Mouse (Mus musculus) forebrain, embryonic 11.5 days (tissue): ENCODE results near the gene Olfr1251. TPM values are rescaled to one million over a fixed set of nuclear protein-coding genes. Genes with fewer than 3 reads are reported as not detected.
"Not testable (repeated sequence)": the region's sequence is repeated elsewhere in the genome, so short reads cannot be mapped to it uniquely, and the experiment has no call there.

Experiments
- ATAC-seq: fragments of 200-750 bp; cut with Nextera tagmentation; replicated peaks from 2 replicates; pipeline ENCODE4 v1.8.0; 2017; ENCODE audit warnings: moderate TSS enrichment; ENCODE audit not compliant: low FRiP score
- DNase-seq: peaks from one replicate; pipeline ENCODE4 v3.0.0-alpha.2; 2017; ENCODE audit warnings: low spot score
- H3K27ac ChIP-seq: fragments of 300-500 bp; sonication (generic); 2 replicates; pipeline ENCODE4 v1.5.1; 2014; ENCODE audit warnings: low read depth, low read length
- H3K27me3 ChIP-seq: fragments of 300-500 bp; sonication (generic); 2 replicates; pipeline ENCODE4 v1.6.1; 2014; ENCODE audit warnings: mild to moderate bottlenecking, low read length, mixed read lengths; ENCODE audit not compliant: control insufficient read depth, insufficient read depth
- H3K36me3 ChIP-seq: fragments of 300-500 bp; sonication (generic); 2 replicates; pipeline ENCODE4 v1.6.1; 2014; ENCODE audit warnings: mild to moderate bottlenecking, low read length, moderate library complexity, mixed read lengths; ENCODE audit not compliant: control insufficient read depth, insufficient read depth
- H3K4me1 ChIP-seq: fragments of 300-500 bp; sonication (generic); replicated peaks from 2 replicates; pipeline ENCODE4 v1.6.1; 2014; ENCODE audit warnings: low read length, mixed read lengths; ENCODE audit not compliant: control insufficient read depth, insufficient read depth
- H3K4me2 ChIP-seq: fragments of 300-500 bp; sonication (generic); 2 replicates; pipeline ENCODE4 v1.6.1; 2014; ENCODE audit warnings: low read depth, mild to moderate bottlenecking, low read length, moderate library complexity, mixed read lengths; ENCODE audit not compliant: severe bottlenecking
- H3K4me3 ChIP-seq: fragments of 300-500 bp; sonication (generic); 2 replicates; pipeline ENCODE4 v1.5.1; 2014; ENCODE audit warnings: low read depth, low read length
- H3K9ac ChIP-seq: fragments of 300-500 bp; sonication (generic); 2 replicates; pipeline ENCODE4 v1.6.1; 2014; ENCODE audit warnings: low read length
- H3K9me3 ChIP-seq: fragments of 300-500 bp; sonication (generic); 2 replicates; pipeline ENCODE4 v1.6.1; 2016; ENCODE audit warnings: low read length, mixed read lengths; ENCODE audit not compliant: control insufficient read depth
- WGBS: fragments of 180-500 bp; shearing (Covaris S2); extraction: QIAGEN DNeasy Blood & Tissue Kit; methylation state at CpG from one replicate; pipeline ENCODE4 v1.1.7; 2014; 5-methylcytosine and 5-hydroxymethylcytosine counted together
- polyA plus RNA-seq: library from polyadenylated mRNA; unstranded; fragments of >200 nt; fragmentation: Nextera tagmentation; extraction: Ambion mirVana; gene quantifications from 2 replicates; pipeline ENCODE4 v1.2.1, GENCODE M21; 2014

Olfr1251 gene
- polyA plus RNA-seq: not detected in 2 replicates

- ATAC-seq: no peak
- DNase-seq: no peak
- H3K27me3 ChIP-seq: no peaks in the 10 kb centered on the region
- H3K9ac ChIP-seq: no peak within 1 kb of the TSS
- no peaks in the 10 kb centered on the region for H3K9me3 ChIP-seq
- H3K4me2 ChIP-seq: no peak within 1 kb of the TSS
- no peaks in the 10 kb centered on the region for H3K36me3 ChIP-seq
- H3K27ac ChIP-seq: no peak within 1 kb of the TSS
- no peak within 1 kb of the TSS for H3K4me3 ChIP-seq
- H3K4me1 ChIP-seq: no peaks in the 10 kb centered on the region
Observed at GRCm38 (mm10) chr2:89671836-89672235, at the start of gene Olfr1251. Gene Olfr1251 (minus strand): TSS chr2:89671936.

- no peaks in the 10 kb centered on the region for H3K4me1 ChIP-seq
- H3K9me3 ChIP-seq: no peaks in the 10 kb centered on the region
- no peak overlapping the region for H3K27ac ChIP-seq
- no peaks in the 10 kb centered on the region for H3K36me3 ChIP-seq
- H3K27me3 ChIP-seq: no peaks in the 10 kb centered on the region
- H3K9ac ChIP-seq: no peak overlapping the region
- DNase-seq: no peak
- WGBS: 82% methylated on average over 6 of the region's 6 CpGs
- ATAC-seq: 0 out of 2 replicates have a peak, but pooled peaks have one; percentile 30
- no peak overlapping the region for H3K4me3 ChIP-seq
- no peak overlapping the region for H3K4me2 ChIP-seq
Observed at GRCm38 (mm10) chr2:89691980-89692379, 20.2 kb upstream of the Olfr1251 start.

GRCm38 (mm10) chr2:89661367-89661766 lies 10.4 kb downstream of the Olfr1251 start, which contains the start of gene Olfr1250:
Gene Olfr1250 (minus strand): TSS chr2:89661467.
- Histone ChIP-seq H3K36me3 (no peaks in the 10 kb centered on the region), H3K9me3 (no peaks in the 10 kb centered on the region), H3K27ac (no peak within 1 kb of the TSS), H3K9ac (no peak within 1 kb of the TSS), H3K4me1 (no peaks in the 10 kb centered on the region), H3K27me3 (no peaks in the 10 kb centered on the region), H3K4me3 (no peak within 1 kb of the TSS), H3K4me2 (no peak within 1 kb of the TSS)
- DNase-seq (no peak), ATAC-seq (no peak)

GRCm38 (mm10) chr2:89634883-89635282 lies 36.9 kb downstream of the Olfr1251 start, which contains the start of gene Olfr1249:
Gene Olfr1249 (minus strand): TSS chr2:89634983.
- no peak for DNase-seq
- WGBS: 96% methylated on average over 2 of the region's 2 CpGs
- H3K27me3 ChIP-seq: no peaks in the 10 kb centered on the region
- H3K4me2 ChIP-seq: no peak within 1 kb of the TSS
- H3K27ac ChIP-seq: no peak within 1 kb of the TSS
- no peaks in the 10 kb centered on the region for H3K36me3 ChIP-seq
- H3K4me1 ChIP-seq: no peaks in the 10 kb centered on the region
- H3K4me3 ChIP-seq: no peak within 1 kb of the TSS
- no peak within 1 kb of the TSS for H3K9ac ChIP-seq
- no peak for ATAC-seq
- H3K9me3 ChIP-seq: no peaks in the 10 kb centered on the region

- not testable (repeated sequence) for H3K27ac ChIP-seq, H3K9ac ChIP-seq, H3K36me3 ChIP-seq, H3K4me2 ChIP-seq, H3K27me3 ChIP-seq, ATAC-seq, H3K4me3 ChIP-seq, DNase-seq, H3K9me3 ChIP-seq, H3K4me1 ChIP-seq
- 97% methylated on average over 1 of the region's 1 CpGs for WGBS
Observed at GRCm38 (mm10) chr2:89618145-89618544, 53.6 kb downstream of the Olfr1251 start, which contains the start of gene Olfr1248. Gene Olfr1248 (minus strand): TSS chr2:89618245.

Other genes with a start within 250 kb of the Olfr1251 start
- gene Olfr1240, start 228.9 kb downstream of the Olfr1251 start, polyA plus RNA-seq: not detected in 2 replicates
- not detected in 2 replicates for gene Olfr1241, start 184.8 kb downstream of the Olfr1251 start, polyA plus RNA-seq
- gene Olfr1242, start 173.6 kb downstream of the Olfr1251 start, polyA plus RNA-seq: not detected in 2 replicates
- gene Olfr1243, start 140.4 kb downstream of the Olfr1251 start, polyA plus RNA-seq: not detected in 2 replicates
- gene Olfr1245, start 93.5 kb downstream of the Olfr1251 start, polyA plus RNA-seq: not detected in 2 replicates
- gene Olfr1246, start 78.8 kb downstream of the Olfr1251 start, polyA plus RNA-seq: not detected in 2 replicates
- gene Olfr1247, start 57.8 kb downstream of the Olfr1251 start, polyA plus RNA-seq: not detected in 2 replicates
- not detected in 2 replicates for gene Olfr1248, start 53.7 kb downstream of the Olfr1251 start, polyA plus RNA-seq
- gene Olfr1249, start 37.0 kb downstream of the Olfr1251 start, polyA plus RNA-seq: not detected in 2 replicates
- gene Olfr1250, start 10.5 kb downstream of the Olfr1251 start, polyA plus RNA-seq: not detected in 2 replicates
- gene Olfr1252, start 53.1 kb upstream of the Olfr1251 start, polyA plus RNA-seq: not detected in 2 replicates
- gene Olfr1253, start 85.2 kb upstream of the Olfr1251 start, polyA plus RNA-seq: not detected in 2 replicates
- not detected in 2 replicates for gene Olfr1254, start 121.7 kb upstream of the Olfr1251 start, polyA plus RNA-seq
- not detected in 2 replicates for gene Olfr1255, start 140.1 kb upstream of the Olfr1251 start, polyA plus RNA-seq
- not detected in 2 replicates for gene Olfr1256, start 169.6 kb upstream of the Olfr1251 start, polyA plus RNA-seq
- gene Olfr48, start 176.3 kb upstream of the Olfr1251 start, polyA plus RNA-seq: not detected in 2 replicates
- not detected in 2 replicates for gene Olfr1257, start 206.5 kb upstream of the Olfr1251 start, polyA plus RNA-seq